Mouse (Mus musculus) megakaryocyte, adult 5-6 weeks (primary cell): ENCODE data around the gene Nid1. TPM values are rescaled to one million over a fixed set of nuclear protein-coding genes. Genes with fewer than 3 reads are reported as not detected.
A peak's percentile ranks its signal among the peaks of the same experiment; 100 is the strongest.
"Not testable (repeated sequence)": the region's sequence is repeated elsewhere in the genome, so short reads cannot be mapped to it uniquely, and the experiment has no call there.

Source experiments
- ATAC-seq: 2 replicates; pipeline ENCODE4 v1.8.0; 2016; ENCODE audit warnings: mild to moderate bottlenecking, inconsistent platforms; ENCODE audit not compliant: poor library complexity, severe bottlenecking
- total RNA-seq, 2 experiments: library from RNA; stranded (forward) in 1 of 2; stranded (reverse) in 1 of 2; fragments of 153-499, 151-499 nt in 1 of 2; fragments of 221-1000, 200-1000 nt in 1 of 2; gene quantifications; 2 replicates each; pipeline versions ENCODE4 v1.2.3 to v1.2.4; 2015 to 2017

Nid1 gene
- 0.11 TPM in 1 of 2 replicates, not detected in the other for total RNA-seq (2015)
- total RNA-seq (2017): 0.16 TPM in 1 of 2 replicates, not detected in the other

GRCm38 (mm10) chr13:13437460-13438015, at the start of gene Nid1:
TSS of gene Nid1 (plus strand) at chr13:13437551.
- ATAC-seq: not testable (repeated sequence)

GRCm38 (mm10) chr13:13393228-13394095, 43.9 kb upstream of the Nid1 start, which contains the start of gene Gpr137b:
TSS of gene Gpr137b (minus strand) at chr13:13394014.
- ATAC-seq: peak; percentile 64

GRCm38 (mm10) chr13:13394096-13394395, 43.3 kb upstream of the Nid1 start:
- ATAC-seq: peak; percentile 36

GRCm38 (mm10) chr13:13400851-13401250, 36.5 kb upstream of the Nid1 start:
- ATAC-seq: not testable (repeated sequence)

- ATAC-seq: not testable (repeated sequence)
Observed at GRCm38 (mm10) chr13:13402818-13403217, 34.5 kb upstream of the Nid1 start.

GRCm38 (mm10) chr13:13403366-13403765, 34.0 kb upstream of the Nid1 start:
- ATAC-seq: not testable (repeated sequence)

- peak; percentile 73 for ATAC-seq
Observed at GRCm38 (mm10) chr13:13403839-13404238, 33.5 kb upstream of the Nid1 start.

- not testable (repeated sequence) for ATAC-seq
Observed at GRCm38 (mm10) chr13:13404517-13405155, 32.7 kb upstream of the Nid1 start.

- ATAC-seq: not testable (repeated sequence)
Observed at GRCm38 (mm10) chr13:13405511-13405910, 31.8 kb upstream of the Nid1 start.

- ATAC-seq: no peak
Observed at GRCm38 (mm10) chr13:13414206-13414605, 23.1 kb upstream of the Nid1 start.

- ATAC-seq: peak; percentile 77
Observed at GRCm38 (mm10) chr13:13415120-13416006, 22.0 kb upstream of the Nid1 start.

GRCm38 (mm10) chr13:13416007-13416337, 21.4 kb upstream of the Nid1 start:
- not testable (repeated sequence) for ATAC-seq

- not testable (repeated sequence) for ATAC-seq
Observed at GRCm38 (mm10) chr13:13418859-13419258, 18.5 kb upstream of the Nid1 start.

GRCm38 (mm10) chr13:13423301-13423700, 14.1 kb upstream of the Nid1 start:
- not testable (repeated sequence) for ATAC-seq

GRCm38 (mm10) chr13:13436161-13436560, 1.2 kb upstream of the Nid1 start:
- ATAC-seq: not testable (repeated sequence)

- not testable (repeated sequence) for ATAC-seq
Observed at GRCm38 (mm10) chr13:13438112-13438953, 982 bp downstream of the Nid1 start.

- ATAC-seq: not testable (repeated sequence)
Observed at GRCm38 (mm10) chr13:13445601-13446000, 8.2 kb downstream of the Nid1 start.

- not testable (repeated sequence) for ATAC-seq
Observed at GRCm38 (mm10) chr13:13446711-13447443, 9.5 kb downstream of the Nid1 start.

GRCm38 (mm10) chr13:13449981-13450380, 12.6 kb downstream of the Nid1 start:
- ATAC-seq: not testable (repeated sequence)
